Mouse (Mus musculus) adrenal gland, postnatal 10 days (tissue): ENCODE data around the gene Mbtd1. TPM values are rescaled to one million over a fixed set of nuclear protein-coding genes. Genes with fewer than 3 reads are reported as not detected.

Source experiments
- DNase-seq: peaks from one replicate; pipeline ENCODE4 v3.0.0; 2021; ENCODE audit warnings: mixed read lengths
- total RNA-seq, 2 experiments: library from RNA; stranded (reverse); gene quantifications; 2 replicates each; pipeline ENCODE4 v1.2.3; 2021

Gene Mbtd1
- total RNA-seq, 2 experiments from 2014 or later: 40.5 to 50.0 TPM

DNA sequence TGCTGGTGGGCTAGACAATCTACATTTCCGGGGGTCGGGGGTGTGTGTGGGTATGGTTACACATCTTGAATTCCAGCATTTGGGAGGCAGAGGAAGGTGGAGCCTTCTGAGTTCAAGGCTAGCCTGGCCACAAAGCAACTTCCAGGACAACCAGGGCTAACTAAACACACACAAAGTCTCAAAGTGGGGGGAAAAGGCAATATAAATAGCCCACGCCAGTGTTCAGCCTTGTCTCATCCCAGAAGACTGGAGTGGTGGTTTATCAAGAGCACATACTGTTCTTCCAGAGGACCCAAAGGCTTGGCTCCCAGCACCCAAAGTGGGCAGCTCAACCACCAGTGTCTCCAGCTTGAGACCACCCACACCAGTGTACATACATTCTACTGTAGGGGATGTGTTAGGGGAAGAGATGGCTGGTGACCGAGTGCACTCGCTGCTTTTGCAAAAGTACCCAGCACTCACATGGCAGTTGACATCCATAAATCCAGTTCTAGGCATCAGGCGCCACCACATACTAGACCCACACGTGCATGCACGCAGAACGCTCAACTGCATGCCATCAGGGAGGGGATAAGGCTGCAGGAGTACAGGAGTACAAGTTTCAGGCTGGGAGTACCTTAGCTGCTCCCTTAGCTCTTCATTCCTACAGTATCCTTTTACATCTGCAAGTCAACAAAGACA, 63.4 kb downstream of the Mbtd1 start:
- DNase-seq: no peak

DNA sequence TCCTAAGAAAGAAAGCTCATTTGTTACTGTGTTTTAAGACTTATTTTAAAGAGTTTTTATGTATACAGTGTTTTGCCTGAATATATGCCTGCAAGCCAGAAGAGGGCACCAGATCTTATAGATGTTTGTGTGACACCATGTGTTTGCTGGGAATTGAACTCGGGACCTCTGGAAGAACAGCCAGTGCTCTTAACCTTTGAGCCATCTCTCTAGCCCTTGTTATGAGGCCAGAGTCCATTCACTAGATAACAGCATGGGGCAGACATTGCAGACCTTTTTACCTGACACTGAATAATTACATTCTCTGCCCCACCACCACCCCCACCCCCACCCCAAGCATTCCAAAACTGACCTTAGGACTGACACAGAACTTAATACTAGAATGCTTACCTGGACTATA, 64.4 kb downstream of the Mbtd1 start:
- no peak for DNase-seq

DNA sequence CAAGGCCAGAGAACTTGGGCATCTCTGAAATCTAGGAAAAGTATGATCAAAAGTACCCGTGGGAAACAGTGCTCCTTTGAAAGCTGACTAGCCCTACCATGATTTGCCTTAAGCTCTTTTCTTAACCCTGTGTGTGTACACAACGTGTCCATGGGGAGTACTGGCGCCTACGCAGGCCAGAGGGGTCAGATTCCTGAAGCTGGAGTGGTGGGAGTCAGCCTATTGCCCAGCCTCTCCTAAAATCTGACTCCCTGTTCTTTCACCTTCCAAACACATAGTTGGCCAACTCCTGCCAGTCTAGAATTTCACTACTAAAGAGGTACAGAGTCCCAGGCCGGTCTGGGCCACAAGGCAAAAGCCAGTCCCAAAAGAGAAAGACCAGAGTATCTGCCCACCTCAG, 66.7 kb downstream of the Mbtd1 start:
- no peak for DNase-seq

DNA sequence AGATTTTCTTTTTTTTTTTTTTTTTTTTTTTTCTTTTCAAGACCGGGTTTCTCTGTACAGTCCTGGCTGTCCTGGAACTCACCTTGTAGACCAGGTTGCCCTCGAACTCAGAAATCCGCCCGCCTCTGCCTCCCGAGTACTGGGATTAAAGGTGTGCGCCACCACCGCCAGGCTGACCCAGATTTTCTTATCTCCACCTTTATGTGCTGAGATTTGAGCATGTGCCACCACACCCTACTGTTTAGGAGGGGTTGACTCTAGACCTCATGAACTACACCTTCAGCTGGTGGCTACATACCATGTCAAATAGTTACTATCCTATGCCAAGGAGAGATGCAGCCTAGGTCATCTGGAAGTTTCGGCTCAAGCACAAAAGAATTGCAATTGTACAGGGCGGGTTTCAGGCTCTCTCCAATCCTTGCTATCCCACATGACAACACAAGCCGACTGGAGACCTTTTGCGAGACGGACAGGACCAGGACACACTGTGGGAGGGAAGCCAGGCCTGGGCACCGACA, 69.1 kb downstream of the Mbtd1 start:
- no peak for DNase-seq

DNA sequence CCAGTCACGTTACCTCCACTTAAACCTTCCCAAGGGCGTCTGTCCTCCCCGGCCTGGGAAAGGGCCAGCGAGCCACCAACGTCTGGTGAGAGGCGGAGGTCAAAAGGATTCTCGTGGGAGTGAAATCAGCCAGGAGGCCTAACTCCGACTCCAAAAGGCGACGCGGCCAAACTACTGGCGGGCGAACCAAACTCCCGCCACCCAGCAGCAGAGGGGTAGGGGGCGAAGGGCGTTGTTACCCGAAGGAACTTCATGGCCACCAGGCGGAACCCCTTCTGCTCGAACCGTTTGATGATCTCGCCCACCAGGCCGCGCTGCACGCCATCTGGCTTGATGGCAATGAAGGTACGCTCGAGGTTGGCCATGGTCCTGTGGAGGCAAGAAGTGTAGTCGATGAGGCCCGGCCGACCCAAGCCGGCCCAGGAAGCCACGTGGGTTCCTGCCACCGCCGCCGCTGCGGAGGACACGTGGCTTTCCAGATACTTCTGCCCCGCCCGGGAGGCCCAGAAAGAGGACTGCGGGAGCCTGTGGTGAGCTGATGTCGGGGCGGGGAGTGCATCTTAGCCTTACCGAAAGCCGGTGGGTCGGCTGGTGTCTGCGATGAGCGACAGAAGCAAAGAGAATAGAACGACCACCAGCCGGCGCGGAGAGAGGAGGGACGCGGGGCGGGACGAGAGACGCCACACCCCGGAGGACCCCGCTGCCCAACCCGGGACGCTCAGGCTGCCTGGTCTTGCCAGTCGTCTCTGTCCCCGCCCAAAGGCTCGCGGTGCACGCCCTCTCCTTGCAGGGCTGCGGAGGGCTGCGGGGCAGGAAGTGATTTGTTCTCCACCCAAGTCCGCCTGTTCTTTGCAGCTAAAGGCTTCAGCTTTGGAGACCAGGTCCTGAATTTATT, 69.9 kb downstream of the Mbtd1 start:
- peak; percentile 96 for DNase-seq

DNA sequence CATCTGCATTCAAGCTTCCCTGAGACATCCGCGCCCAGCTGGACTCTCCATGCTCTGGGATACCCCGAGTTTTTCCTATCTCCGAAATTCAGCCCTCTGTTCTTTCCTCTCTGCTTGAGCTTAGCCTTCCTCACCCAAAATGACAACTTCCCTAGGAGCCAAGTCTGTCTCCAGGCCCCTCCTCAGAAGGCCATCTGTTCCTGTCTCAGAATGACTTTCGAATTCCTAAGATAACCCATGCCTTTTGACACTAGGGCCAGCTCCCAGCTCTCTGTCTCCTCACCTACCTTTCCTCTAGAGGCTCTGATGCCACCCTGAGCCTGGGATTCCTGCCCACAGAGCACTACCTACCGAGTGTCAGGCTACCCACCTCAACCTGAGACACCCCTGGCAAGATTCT, 70.5 kb downstream of the Mbtd1 start, which contains the start of gene Nme2:
Gene Nme2, minus strand, starts transcription at position 101 of the 400 bp plus-strand sequence.
- DNase-seq: no peak

DNA sequence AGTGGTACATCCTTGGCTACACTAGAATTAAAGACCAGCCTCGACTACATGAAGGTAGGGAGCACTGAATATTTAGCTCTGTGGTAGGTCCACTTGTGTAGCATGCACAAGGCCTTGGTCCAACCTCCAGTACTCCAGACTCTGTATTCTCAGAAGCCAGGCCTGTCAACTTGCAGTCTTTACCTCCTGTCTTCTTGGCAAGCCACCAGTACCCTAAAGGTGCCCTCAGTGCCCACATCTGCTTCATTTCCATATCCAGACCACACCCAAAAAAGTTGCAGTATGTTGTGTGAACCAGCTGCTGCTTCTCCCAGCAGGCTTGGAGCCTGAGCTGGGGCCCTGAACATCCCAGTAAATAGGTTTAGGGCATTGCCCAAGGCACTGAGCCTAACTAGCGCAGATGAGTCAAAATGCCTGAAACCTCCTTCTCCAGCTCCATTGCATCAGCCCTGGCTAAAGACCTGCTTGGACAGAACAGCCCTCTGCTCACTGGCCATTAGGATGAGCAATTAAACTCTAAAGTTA, 71.4 kb downstream of the Mbtd1 start:
- DNase-seq: no peak

DNA sequence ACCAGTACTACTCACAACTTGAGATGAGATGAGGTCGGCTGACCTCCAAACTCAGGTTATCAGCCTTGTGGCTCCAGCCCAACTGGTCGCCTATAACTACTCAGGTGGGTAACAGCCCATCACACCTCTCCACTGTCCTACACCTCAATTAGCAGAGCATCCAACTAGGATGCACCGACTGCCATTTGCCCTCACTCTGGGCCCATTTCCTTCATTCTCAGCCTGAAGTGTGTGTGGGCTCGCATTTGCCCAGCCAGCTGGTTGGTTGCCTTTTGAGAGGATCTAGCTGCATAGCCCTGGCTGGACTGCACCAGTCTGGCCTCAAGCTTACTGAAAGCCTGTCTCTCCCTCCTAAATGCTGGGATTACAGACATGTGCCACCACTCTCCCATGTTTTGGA, 72.1 kb downstream of the Mbtd1 start:
- no peak for DNase-seq

DNA sequence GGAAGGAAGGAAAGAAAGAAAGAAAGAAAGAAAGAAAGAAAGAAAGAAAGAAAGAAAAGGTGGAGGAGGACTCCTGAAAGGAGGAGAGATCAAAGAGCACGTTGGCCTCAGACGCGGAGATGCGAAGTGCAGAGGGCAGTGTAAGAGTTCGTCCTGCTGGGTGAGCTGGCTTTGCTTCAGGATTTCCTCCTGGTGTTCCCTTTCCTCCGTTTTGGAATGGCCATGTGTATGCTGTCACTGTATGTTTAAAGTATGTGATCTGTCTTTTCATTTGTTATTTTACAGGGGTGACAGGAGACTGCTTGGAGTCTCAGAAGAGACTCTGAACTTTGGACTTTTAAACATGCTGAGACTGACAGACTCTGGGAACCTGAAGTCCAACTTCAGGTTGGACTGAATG, 75.8 kb downstream of the Mbtd1 start:
- DNase-seq: no peak

DNA sequence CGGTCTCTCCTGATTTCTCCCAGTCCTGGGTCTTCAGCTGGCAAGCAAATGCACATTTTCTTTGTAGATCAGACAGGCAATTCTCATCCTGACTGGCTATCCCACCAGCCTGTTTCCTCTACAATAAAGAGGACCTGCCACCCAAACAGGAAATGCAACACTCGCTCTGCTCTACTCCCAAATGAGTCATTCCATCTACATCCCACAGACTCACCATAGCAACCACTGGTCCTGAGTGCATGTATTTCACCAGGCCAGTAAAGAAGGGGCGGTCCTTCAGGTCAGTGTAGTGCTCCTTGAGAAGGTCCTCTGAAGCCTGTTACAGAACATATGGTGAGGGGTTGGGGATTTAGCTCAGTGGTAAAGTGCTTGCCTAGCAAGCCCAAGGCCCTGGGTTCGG, 77.4 kb downstream of the Mbtd1 start:
- DNase-seq: no peak

DNA sequence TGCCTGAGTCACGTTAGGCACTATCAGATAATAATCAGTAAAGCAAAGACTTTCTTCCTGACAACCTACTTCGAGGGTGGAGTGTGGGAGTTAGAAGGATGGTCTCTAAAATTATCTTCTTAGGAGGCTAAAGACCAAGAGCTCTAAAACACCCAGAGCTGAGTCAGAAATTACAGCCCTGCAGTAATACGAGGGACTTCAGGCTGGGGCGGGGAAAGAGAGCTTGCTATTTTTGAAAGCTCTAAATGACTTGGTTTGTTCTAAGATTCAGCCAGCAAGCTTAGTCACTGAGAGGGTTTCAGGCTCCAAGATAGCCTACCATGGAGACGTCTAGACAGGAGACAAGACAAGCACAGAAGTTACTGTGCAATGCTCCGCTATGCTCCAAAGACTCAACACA, 79.7 kb downstream of the Mbtd1 start:
- no peak for DNase-seq

DNA sequence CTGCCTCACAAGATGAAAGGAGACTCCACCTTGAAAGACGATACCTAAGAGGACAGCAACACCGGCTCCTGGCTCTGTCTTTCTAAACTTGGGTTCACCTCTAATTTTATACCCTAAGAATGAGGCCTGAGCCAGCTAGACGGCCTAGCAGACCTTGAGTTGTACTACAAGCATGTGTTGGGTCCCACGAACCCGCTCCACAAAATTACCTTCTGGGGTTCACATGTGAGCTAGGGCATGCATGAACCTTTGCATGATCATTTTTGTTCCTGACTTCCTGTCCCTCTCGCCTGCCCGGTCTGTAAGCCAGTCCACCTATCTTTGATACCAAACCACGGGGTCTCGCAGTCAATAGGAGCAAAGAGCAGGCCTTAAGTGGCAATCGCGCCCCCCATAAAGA, 81.7 kb downstream of the Mbtd1 start:
- DNase-seq: no peak

DNA sequence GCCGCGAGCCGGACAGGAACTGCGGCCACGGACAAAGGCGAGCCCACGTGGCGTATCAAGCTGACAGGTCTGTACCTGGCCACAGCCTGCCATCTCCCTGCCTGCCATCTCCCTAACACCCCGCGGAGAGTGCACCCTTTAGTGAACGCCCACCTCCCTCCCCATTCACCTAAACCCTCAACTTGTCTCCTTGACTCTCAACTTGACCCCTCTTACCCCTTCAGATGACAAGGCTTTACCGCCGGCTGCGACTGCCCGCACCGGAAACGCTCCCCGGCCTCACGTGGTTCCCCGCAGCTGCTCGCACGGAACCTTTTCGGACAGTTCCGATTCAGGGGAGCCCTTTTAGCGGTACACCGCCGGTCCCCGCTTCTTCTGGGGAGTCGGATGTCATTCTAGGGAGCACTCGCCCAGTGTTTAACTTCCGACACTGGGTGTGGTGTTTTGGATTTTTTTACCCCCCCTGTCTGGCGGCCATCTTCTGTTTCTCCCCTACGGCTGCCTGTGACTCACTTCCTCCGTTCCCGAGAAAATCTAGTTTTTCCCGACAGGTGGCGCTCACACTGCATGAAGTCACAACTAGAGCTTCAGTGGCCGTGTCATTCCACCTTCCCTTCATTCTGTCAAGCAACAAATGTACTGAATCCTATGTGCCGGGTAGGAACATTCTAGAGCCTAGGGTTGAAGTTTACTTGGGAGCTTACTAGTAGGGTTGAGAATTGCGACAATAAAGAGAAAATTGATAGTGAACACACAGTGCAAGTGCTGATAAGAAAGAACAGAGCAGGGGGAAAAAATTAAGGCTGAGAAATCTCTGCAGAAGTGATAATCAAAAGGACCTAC, 82.6 kb downstream of the Mbtd1 start, which contains the start of the genes Gm20390 and Nme1:
Gene Gm20390, minus strand, starts transcription at position 289 of the 843 bp plus-strand sequence.
Gene Nme1, minus strand, starts transcription at position 517 of the 843 bp plus-strand sequence.
- DNase-seq: peak; percentile 98

DNA sequence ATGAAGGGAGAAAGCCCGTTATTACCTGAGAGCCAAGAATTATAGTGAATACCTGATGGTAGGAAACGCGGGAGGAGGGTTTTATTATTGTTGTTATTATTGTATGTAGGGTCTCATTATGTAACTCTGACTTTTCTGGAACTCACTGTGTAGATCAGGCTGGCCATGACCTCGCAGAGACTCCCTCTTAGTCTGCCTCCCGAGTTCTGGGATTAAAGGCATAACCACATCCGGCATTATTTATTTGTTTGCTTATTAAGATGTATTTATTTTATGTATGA, 83.1 kb downstream of the Mbtd1 start:
- no peak for DNase-seq

DNA sequence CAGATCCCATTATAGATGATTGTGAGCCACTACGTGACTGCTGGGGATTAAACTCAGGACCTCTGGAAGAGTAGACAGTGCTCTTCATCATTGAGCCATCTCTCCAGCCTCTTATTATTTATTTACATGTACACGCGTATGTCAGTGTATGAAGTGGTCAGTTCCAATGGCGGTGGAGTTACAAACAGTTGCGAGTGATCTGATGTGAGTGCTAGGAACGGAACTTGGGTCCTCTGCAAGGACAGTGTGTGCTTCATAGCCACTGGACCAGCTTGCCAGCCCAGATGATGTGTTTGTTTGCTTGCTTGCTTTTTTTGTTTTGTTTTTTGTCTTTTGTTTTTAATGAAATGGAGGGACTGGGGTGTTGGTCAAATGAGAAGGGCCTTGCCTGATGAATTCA, 83.5 kb downstream of the Mbtd1 start:
- DNase-seq: no peak

DNA sequence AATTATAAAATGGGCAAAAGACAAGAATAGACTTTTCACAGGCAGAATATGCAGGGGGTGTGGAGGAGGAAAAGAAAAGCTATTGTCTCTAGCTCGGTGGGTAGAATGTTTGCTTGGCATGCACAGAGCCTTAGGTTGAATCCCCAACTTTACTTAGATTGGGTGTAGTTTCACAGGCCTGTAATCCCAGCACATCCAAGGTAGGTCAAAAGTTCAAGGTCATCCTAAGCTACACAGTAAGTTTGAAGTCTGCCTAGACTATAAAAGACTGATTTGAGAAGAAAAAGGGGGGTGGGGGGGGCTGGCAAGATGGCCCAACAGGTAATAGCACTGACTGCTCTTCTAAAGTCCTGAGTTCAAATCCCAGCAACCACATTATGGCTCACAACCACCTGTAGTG, 84.1 kb downstream of the Mbtd1 start:
- no peak for DNase-seq

DNA sequence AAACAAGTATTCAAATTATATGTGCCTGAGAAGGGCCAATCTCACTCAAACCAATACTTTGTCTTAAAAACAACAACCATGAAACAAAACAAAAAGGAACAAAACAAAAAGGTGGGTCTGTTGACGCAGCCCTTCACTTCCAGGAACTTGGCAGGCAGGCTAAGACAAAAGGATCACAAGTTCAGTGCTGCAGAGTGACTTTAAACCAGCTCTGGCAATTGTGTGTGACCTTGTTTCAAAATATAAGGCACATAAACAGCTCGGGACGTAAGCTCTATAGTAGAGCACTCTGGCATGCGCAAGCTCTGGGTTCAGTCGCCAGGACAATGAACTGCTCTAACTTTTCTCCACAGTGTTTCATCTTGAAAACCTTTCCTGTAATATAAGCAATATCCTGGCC, 87.3 kb downstream of the Mbtd1 start:
- DNase-seq: no peak

DNA sequence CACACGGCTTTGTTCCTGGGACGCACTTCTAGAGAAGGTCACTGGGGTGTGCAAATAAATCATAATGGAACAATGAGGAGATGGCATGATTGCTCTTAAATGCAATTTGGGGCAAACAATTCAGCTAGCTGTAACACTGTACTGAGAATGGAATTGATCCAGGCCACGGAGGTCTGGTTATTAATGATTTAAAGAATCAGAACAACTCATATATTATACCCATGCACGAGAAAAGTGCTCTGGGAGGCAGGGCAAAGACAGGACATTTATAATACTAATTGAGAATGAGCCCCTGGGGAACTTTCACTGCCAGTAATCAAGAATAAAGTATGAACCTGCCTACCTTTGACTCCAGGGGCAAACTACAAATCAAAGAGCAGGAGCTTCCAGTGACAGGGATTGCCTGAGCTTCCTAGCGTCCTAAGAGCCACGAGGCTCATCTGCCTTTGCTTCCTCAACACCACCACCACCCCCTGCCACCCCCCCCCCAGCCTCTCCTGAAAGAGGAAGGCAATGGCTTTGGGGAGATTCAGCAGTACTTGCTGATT, 93.9 kb downstream of the Mbtd1 start:
- no peak for DNase-seq

DNA sequence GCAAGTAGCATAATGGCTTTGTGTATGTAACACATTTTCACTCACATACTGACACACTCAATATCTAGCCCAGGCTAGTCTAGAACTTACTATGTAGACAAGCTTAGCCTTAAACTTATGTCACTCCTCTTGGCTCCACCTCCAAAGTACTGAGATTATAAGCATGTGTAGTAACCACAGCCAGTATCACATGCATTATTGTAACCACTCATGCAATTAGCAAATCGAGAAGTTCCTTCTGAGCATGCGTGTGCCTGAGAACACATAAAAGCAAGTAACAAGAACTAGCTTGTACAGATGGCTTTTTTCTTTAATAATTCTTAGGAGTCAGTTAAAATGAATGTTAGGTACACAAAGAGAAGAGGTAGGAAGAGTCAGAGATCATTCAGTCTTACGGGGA, 99.0 kb downstream of the Mbtd1 start:
- no peak for DNase-seq

DNA sequence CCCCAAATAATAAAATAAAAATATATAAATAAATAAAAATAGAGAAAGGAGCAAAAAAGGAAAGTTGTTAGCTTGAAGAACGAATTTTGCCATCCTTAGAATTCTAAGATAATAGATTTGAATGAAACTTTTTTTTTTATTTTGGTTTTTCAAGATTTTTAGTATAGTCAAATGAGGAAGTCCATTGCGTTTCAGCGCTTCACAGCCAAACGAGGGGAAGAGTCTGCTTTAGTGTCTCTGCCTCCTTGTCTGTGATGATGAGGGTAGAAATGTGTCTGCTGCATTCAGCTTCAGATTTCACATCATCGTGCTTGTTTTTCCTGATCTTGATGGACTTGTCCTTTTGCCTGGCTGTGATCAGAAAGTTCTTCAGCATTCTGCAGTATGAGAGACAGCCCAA, 99.6 kb downstream of the Mbtd1 start:
- DNase-seq: no peak

DNA sequence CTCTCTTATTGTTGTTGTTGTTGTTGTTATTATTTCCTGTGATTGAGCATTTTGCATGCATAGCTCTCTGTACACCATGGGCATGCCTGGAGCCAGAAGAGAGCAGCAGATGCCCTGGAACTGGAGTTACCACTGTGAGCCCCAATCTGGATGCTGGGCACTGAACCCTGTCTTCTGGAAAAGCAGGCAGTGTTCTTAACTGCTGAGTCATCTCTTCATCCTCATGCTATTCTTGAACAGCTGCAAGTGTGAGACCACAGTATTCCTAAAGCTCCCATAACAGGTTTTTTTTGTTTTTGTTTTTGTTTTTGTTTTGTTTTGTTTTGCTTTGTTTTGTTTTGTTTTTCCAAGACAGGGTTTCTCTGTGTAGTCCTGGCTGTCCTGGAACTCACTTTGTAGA, 100.6 kb downstream of the Mbtd1 start:
- no peak for DNase-seq

DNA sequence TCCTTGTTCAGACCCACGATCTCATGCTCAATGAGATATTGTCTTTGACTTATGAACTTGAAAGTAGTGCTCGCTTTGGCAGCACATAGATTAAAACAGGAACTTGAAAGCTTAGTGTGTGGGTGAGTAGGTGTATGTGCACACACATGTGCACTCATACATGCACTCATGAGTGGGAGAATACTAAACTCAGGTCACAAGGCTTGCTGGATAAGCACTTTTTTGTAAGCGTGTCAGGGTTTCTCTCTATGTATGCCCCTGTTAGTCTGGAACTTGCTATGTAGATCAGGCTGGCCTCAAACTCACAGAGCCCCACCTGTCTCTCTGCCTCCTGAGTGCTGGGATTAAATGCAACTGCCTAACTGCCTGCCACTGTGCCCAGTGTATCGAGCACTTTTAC, 101.4 kb downstream of the Mbtd1 start:
- no peak for DNase-seq
